Mouse (Mus musculus) left cerebral cortex, adult 2 months (tissue): Measurements from ENCODE around the gene Bmpr2. TPM values are rescaled to one million over a fixed set of nuclear protein-coding genes. Genes with fewer than 3 reads are reported as not detected.

ENCODE experiments used
- DNase-seq, 2 experiments: peaks; one replicate each; pipeline ENCODE4 v3.0.0; 2021 to 2022; ENCODE audit warnings: low spot score in 2 of 2, mixed read lengths in 1 of 2; ENCODE audit errors: extremely low spot score in 1 of 2
- H3K27ac ChIP-seq: fragments of 200-600 bp; 2 replicates; pipeline ENCODE4 v1.8.1; 2022
- H3K4me3 ChIP-seq: fragments of 200-600 bp; 2 replicates; pipeline ENCODE4 v1.8.1; 2022
- CTCF ChIP-seq: fragments of 200-600 bp; IDR thresholded peaks from 2 replicates; pipeline ENCODE4 v1.8.1; 2022; ENCODE audit warnings: antibody characterized with exemption, mild to moderate bottlenecking, moderate library complexity
- intact Hi-C: fragments of 180-260 bp; cut with DNase I; formaldehyde crosslinking; loops from one replicate; pipeline ENCODE4 v1.15.1; 2025
- total RNA-seq, 2 experiments: library from RNA; stranded (reverse); gene quantifications; 2 replicates each; pipeline ENCODE4 v1.2.3; 2021

Gene Bmpr2
- total RNA-seq, 2 experiments from 2014 or later: 99.9 to 100 TPM

GRCm38 (mm10) chr1:59923201-59923600, 160.0 kb downstream of the Bmpr2 start:
- no peak for TF ChIP-seq CTCF
- Histone ChIP-seq H3K4me3 (no peak overlapping the region), H3K27ac (no peak overlapping the region)
- intact Hi-C loops: no loop called here
- DNase-seq: no peak

GRCm38 (mm10) chr1:59923673-59924072, 160.5 kb downstream of the Bmpr2 start:
- H3K27ac ChIP-seq: no peak overlapping the region
- TF ChIP-seq CTCF: no peak
- intact Hi-C loops: no loop called here
- DNase-seq: no peak
- no peak overlapping the region for H3K4me3 ChIP-seq

GRCm38 (mm10) chr1:59924411-59924810, 161.2 kb downstream of the Bmpr2 start:
- no peak overlapping the region for H3K27ac ChIP-seq
- TF ChIP-seq CTCF: no peak
- intact Hi-C loops: no loop called here
- no peak for DNase-seq
- H3K4me3 ChIP-seq: no peak overlapping the region

- no peak for DNase-seq
- no peak for TF ChIP-seq CTCF
- Histone ChIP-seq H3K27ac (no peak overlapping the region), H3K4me3 (no peak overlapping the region)
- intact Hi-C loops: no loop called here
Observed at GRCm38 (mm10) chr1:59926021-59926672, 162.9 kb downstream of the Bmpr2 start.

- TF ChIP-seq CTCF: no peak
- no peak for DNase-seq
- intact Hi-C loops: no loop called here
- no peak overlapping the region for H3K4me3 ChIP-seq
- no peak overlapping the region for H3K27ac ChIP-seq
Observed at GRCm38 (mm10) chr1:59927131-59927680, 164.0 kb downstream of the Bmpr2 start.

Other genes with a start within 250 kb of the Bmpr2 start
- gene Gm973, start 247.1 kb upstream of the Bmpr2 start, total RNA-seq: 10 to 100 TPM in 1 of 2 experiments, 1 to 10 TPM in 1; 9.1 to 14.9 TPM
- gene Sumo1, start 92.6 kb upstream of the Bmpr2 start, total RNA-seq: 100 to 1,000 TPM; 124 to 128 TPM
- gene Nop58, start 78.4 kb upstream of the Bmpr2 start, total RNA-seq: 10 to 100 TPM; 50.7 to 51.3 TPM
- 10 to 100 TPM; 52.0 to 56.5 TPM for gene Fam117b, start 149.6 kb downstream of the Bmpr2 start, total RNA-seq